In genomic region chr15:21180191-21180590, GRCm38 (mm10) we compare ENCODE assay signal across 16 mouse cellular contexts.
DNase-seq lines count a peak whose midpoint lies in the region; ATAC-seq lines count a peak whose summit lies in the region.
"Had no signal": no experiment of that assay in that cellular context is flagged by ENCODE, and none has a peak within 500 bp of the region (broad histone marks: within the 10 kb centered on the region; RNA-seq: fewer than 3 reads in every experiment).

No protein-coding gene starts in this region.

- DNase-seq in frontal cortex, postnatal 10 days (ENCODE audit: low spot score in 2 of 2), result no peak
- peak; percentile 68 for DNase-seq in brain, embryonic 18.5 days (ENCODE audit: low read depth, low spot score)
- DNase-seq in layer of hippocampus, adult 18-20 months (ENCODE audit: low spot score in 2 of 2), result peak; percentile 26 to 63
- peak; percentile 13 to 34 for DNase-seq in layer of hippocampus, postnatal 14 days (ENCODE audit: low spot score in 2 of 2)
- DNase-seq in urinary bladder, postnatal 36 days (ENCODE audit: low spot score in 2 of 2), result no peak
- DNase-seq: B cell, adult 2 months; cerebellum, adult 9-10 months; heart, postnatal 36 days; kidney, adult 2 months; kidney, postnatal 10 days; right cerebral cortex, postnatal 14 days; thymus, postnatal 25 days had no signal

- peak; percentile 91 for ATAC-seq in frontal cortex, adult (ENCODE audit: low TSS enrichment)
- no peak for ATAC-seq in megakaryocyte-erythroid progenitor cell, adult 5-6 weeks (replicated peaks; ENCODE audit: low FRiP score, low TSS enrichment, poor library complexity, severe bottlenecking)
- ATAC-seq: lung, postnatal 0 days; Patski had no signal

Comparison
In these comparisons a context has a peak if more than half of its experiments do, and no peak if none do; other contexts are left out.
1. DNase-seq: peak in brain, embryonic 18.5 days (single experiment), layer of hippocampus, adult 18-20 months (2 of 2) and layer of hippocampus, postnatal 14 days (2 of 2); none in frontal cortex, postnatal 10 days (0 of 2) and urinary bladder, postnatal 36 days (0 of 2).